Mouse (Mus musculus): ENCODE results near the gene Pdp2. TPM values are rescaled to one million over a fixed set of nuclear protein-coding genes. Genes with fewer than 3 reads are reported as not detected.
A peak's percentile ranks its signal among the peaks of the same experiment; 100 is the strongest.

Pdp2 gene
- polyA plus RNA-seq (2015; fragmentation: Nextera tagmentation; extraction: Ambion mirVana) = 16.7 and 17.6 TPM in 2 replicates

- peak within 1 kb of the TSS; percentile 82 for H3K9ac ChIP-seq
- H3K36me3 ChIP-seq = peaks cover 25% of the 10 kb centered on the region
- peaks cover 15% of the 10 kb centered on the region for H3K4me1 ChIP-seq (replicated peaks)
- under 1% methylated on average over 44 of the region's 44 CpGs for WGBS
- H3K4me2 ChIP-seq = peak within 1 kb of the TSS; percentile 89
- H3K4me3 ChIP-seq = peak within 1 kb of the TSS; percentile 74
- no peaks in the 10 kb centered on the region for H3K27me3 ChIP-seq
- H3K9me3 ChIP-seq = no peaks in the 10 kb centered on the region
- H3K27ac ChIP-seq = peak within 1 kb of the TSS; percentile 91
- ATAC-seq (ENCODE audit: low FRiP score) = peak; percentile 98
These were observed at the start of gene Pdp2 for GRCm38 (mm10) chr8:104591133-104591834. Pdp2 (plus strand) TSS chr8:104591451.

GRCm38 (mm10) chr8:104541515-104541880 lies 49.8 kb upstream of the Pdp2 start:
- H3K27ac ChIP-seq = no peak overlapping the region
- H3K9ac ChIP-seq = peak overlapping the region; percentile 74; the same call in 1 of the 2 replicates
- peak overlapping the region; percentile 57 for H3K4me3 ChIP-seq
- H3K4me2 ChIP-seq = peak overlapping the region; percentile 98
- 8% methylated on average over 8 of the region's 8 CpGs for WGBS
- H3K36me3 ChIP-seq = no peaks in the 10 kb centered on the region
- 0 out of 2 replicates have a peak, but pooled peaks have one; percentile 1 for ATAC-seq (ENCODE audit: low FRiP score)
- no peaks in the 10 kb centered on the region for H3K9me3 ChIP-seq
- peaks cover 77% of the 10 kb centered on the region for H3K27me3 ChIP-seq
- peaks cover 21% of the 10 kb centered on the region for H3K4me1 ChIP-seq (replicated peaks)

DNA sequence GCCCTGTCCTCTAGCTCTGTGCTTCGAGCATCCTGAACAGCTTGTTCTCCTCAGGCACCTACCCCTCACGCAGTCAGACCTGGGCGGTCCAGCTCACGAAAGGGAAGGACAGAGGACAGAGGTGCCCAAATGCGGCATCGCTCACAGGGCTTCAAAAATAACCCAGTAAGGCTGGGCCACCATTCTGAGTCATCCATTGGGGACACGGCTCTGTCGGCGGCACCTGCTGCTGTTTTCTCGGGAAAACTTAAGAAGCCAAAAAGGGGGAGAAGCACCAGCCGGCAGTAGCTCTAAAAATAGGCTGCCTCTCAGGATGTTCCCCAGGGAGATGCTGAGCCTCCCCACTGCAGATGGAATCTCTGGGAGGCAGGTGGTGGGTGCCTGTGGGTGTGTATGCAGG lies 49.1 kb upstream of the Pdp2 start:
- no peaks in the 10 kb centered on the region for H3K36me3 ChIP-seq
- WGBS = 8% methylated on average over 11 of the region's 11 CpGs
- no peak overlapping the region for H3K27ac ChIP-seq
- peaks cover 21% of the 10 kb centered on the region for H3K4me1 ChIP-seq (replicated peaks)
- ATAC-seq (ENCODE audit: low FRiP score) = no peak
- no peaks in the 10 kb centered on the region for H3K9me3 ChIP-seq
- H3K4me2 ChIP-seq = no peak overlapping the region
- H3K9ac ChIP-seq = no peak overlapping the region
- no peak overlapping the region for H3K4me3 ChIP-seq
- peaks cover 73% of the 10 kb centered on the region for H3K27me3 ChIP-seq

- Histone ChIP-seq H3K27me3 (peaks cover 61% of the 10 kb centered on the region), H3K4me3 (no peak overlapping the region), H3K9ac (no peak overlapping the region), H3K36me3 (no peaks in the 10 kb centered on the region), H3K4me2 (no peak overlapping the region), H3K27ac (no peak overlapping the region), H3K9me3 (no peaks in the 10 kb centered on the region), H3K4me1 (replicated peaks) (peaks cover 21% of the 10 kb centered on the region)
- WGBS = 89% methylated on average over 8 of the region's 8 CpGs
- no peak for ATAC-seq (ENCODE audit: low FRiP score)
These were observed 47.7 kb upstream of the Pdp2 start for GRCm38 (mm10) chr8:104543440-104544045.

GRCm38 (mm10) chr8:104555191-104555590 lies 36.1 kb upstream of the Pdp2 start:
- H3K4me2 ChIP-seq = no peak overlapping the region
- ATAC-seq (ENCODE audit: low FRiP score) = no peak
- WGBS = 93% methylated on average over 4 of the region's 4 CpGs
- H3K4me1 ChIP-seq (replicated peaks) = no peaks in the 10 kb centered on the region
- H3K4me3 ChIP-seq = no peak overlapping the region
- H3K27me3 ChIP-seq = peaks cover 4% of the 10 kb centered on the region
- H3K36me3 ChIP-seq = no peaks in the 10 kb centered on the region
- no peak overlapping the region for H3K27ac ChIP-seq
- H3K9ac ChIP-seq = no peak overlapping the region
- H3K9me3 ChIP-seq = no peaks in the 10 kb centered on the region

GRCm38 (mm10) chr8:104557226-104557625 lies 34.0 kb upstream of the Pdp2 start:
- Histone ChIP-seq H3K4me2 (no peak overlapping the region), H3K9me3 (no peaks in the 10 kb centered on the region), H3K27me3 (peaks cover 4% of the 10 kb centered on the region), H3K9ac (no peak overlapping the region), H3K36me3 (no peaks in the 10 kb centered on the region), H3K27ac (no peak overlapping the region), H3K4me3 (no peak overlapping the region), H3K4me1 (replicated peaks) (no peaks in the 10 kb centered on the region)
- WGBS = 89% methylated on average over 7 of the region's 7 CpGs
- ATAC-seq (ENCODE audit: low FRiP score) = no peak

DNA sequence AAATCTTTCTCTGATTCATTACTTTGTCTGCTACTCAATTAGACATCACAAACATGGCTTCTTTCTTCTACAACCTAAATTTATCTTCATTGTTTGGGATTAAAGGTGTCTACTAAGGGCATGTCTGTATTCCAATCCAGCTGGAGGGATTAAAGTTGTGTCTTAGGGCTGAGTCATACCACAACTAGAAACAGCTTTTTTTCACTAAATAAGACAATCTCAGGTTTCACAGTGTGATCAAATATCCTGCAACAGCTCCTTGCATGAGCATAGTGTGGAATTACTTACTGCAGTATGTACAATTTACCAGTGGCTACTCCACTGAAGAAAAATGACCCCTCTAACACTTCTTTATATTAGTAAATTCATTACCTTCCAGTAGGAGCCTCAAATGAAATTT lies 30.5 kb upstream of the Pdp2 start:
- Histone ChIP-seq H3K4me1 (replicated peaks) (no peaks in the 10 kb centered on the region), H3K9me3 (no peaks in the 10 kb centered on the region), H3K36me3 (no peaks in the 10 kb centered on the region), H3K4me2 (no peak overlapping the region), H3K27ac (no peak overlapping the region), H3K27me3 (no peaks in the 10 kb centered on the region), H3K9ac (no peak overlapping the region), H3K4me3 (no peak overlapping the region)
- ATAC-seq (ENCODE audit: low FRiP score) = no peak

GRCm38 (mm10) chr8:104564633-104565456 lies 26.4 kb upstream of the Pdp2 start:
- H3K9me3 ChIP-seq = no peaks in the 10 kb centered on the region
- 18% methylated on average over 22 of the region's 22 CpGs for WGBS
- H3K9ac ChIP-seq = no peak overlapping the region
- H3K4me2 ChIP-seq = no peak overlapping the region
- H3K4me1 ChIP-seq (replicated peaks) = no peaks in the 10 kb centered on the region
- ATAC-seq (ENCODE audit: low FRiP score) = peak; percentile 89
- no peak overlapping the region for H3K27ac ChIP-seq
- no peak overlapping the region for H3K4me3 ChIP-seq
- no peaks in the 10 kb centered on the region for H3K36me3 ChIP-seq
- H3K27me3 ChIP-seq = no peaks in the 10 kb centered on the region

DNA sequence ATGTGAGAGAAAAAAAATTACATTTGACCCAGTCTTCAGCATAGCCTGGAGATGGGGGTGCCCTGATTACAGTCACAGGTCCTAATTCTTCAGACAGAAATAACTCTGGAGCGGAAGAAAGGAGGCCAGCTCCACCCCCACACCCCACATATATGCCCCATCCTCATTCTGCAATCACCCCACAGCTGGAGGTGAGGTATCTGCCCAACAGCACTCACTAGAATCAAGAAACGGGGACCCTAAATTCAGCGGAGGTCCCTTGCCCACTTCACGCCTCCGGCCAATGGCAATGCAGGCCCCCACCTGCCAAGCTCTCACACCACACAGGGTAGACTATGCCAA lies 25.8 kb upstream of the Pdp2 start:
- Histone ChIP-seq H3K4me2 (no peak overlapping the region), H3K9ac (no peak overlapping the region), H3K9me3 (no peaks in the 10 kb centered on the region), H3K36me3 (no peaks in the 10 kb centered on the region), H3K27ac (no peak overlapping the region), H3K4me3 (no peak overlapping the region), H3K27me3 (no peaks in the 10 kb centered on the region), H3K4me1 (replicated peaks) (0 out of 2 replicates have a peak, but pooled peaks cover 1% of the 10 kb centered on the region)
- WGBS = 93% methylated on average over 5 of the region's 5 CpGs
- 0 out of 2 replicates have a peak, but pooled peaks have one; percentile 22 for ATAC-seq (ENCODE audit: low FRiP score)

DNA sequence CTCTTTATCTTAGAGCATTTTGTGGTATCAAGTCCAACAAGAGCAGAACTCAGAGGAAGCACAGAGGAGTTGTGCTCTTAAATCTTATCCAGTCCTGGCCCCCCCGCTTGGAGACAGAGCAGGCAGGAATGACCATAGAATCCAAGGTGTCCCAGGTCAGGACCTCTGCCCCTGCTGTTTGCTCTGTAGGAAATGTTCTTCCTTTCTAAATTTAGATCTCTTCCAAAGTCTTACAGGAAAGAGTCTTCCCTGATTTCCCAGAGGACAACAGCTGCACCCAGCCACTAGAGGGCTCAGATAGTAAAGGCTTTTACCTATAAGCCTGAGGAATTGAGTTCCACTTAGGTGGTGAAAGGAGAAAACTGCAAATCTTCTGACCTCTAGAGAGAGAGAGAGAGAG lies 21.7 kb upstream of the Pdp2 start:
- H3K27ac ChIP-seq = no peak overlapping the region
- no peaks in the 10 kb centered on the region for H3K27me3 ChIP-seq
- no peak overlapping the region for H3K9ac ChIP-seq
- ATAC-seq (ENCODE audit: low FRiP score) = no peak
- H3K4me2 ChIP-seq = no peak overlapping the region
- H3K36me3 ChIP-seq = no peaks in the 10 kb centered on the region
- no peak overlapping the region for H3K4me3 ChIP-seq
- H3K4me1 ChIP-seq (replicated peaks) = peaks cover 9% of the 10 kb centered on the region; the same call in 1 of the 2 replicates
- WGBS = 64% methylated on average over 1 of the region's 1 CpGs
- no peaks in the 10 kb centered on the region for H3K9me3 ChIP-seq

- Histone ChIP-seq H3K27ac (no peak overlapping the region), H3K4me1 (replicated peaks) (peaks cover 9% of the 10 kb centered on the region; the same call in 1 of the 2 replicates), H3K36me3 (no peaks in the 10 kb centered on the region), H3K4me2 (peak overlapping the region; percentile 60), H3K9me3 (no peaks in the 10 kb centered on the region), H3K27me3 (no peaks in the 10 kb centered on the region), H3K4me3 (peak overlapping the region; percentile 34), H3K9ac (peak overlapping the region; percentile 67)
- peak; percentile 71 for ATAC-seq (ENCODE audit: low FRiP score)
- 7% methylated on average over 26 of the region's 26 CpGs for WGBS
These were observed 20.6 kb upstream of the Pdp2 start for GRCm38 (mm10) chr8:104570436-104571343.
